Mouse (Mus musculus) kidney, adult 2 months (tissue): ENCODE data around the gene Zfp143.

ENCODE experiments used
- CTCF ChIP-seq: fragments of 200-500 bp; conservative IDR thresholded peaks from 2 replicates; pipeline ENCODE4 v1.5.1; 2011; ENCODE audit warnings: low read depth, mild to moderate bottlenecking, control low read depth, low read length, moderate library complexity, mixed read lengths; ENCODE audit not compliant: insufficient read depth, insufficient read length
- POLR2A ChIP-seq: fragments of 200-500 bp; IDR thresholded peaks from one replicate; pipeline ENCODE4 v1.6.1; 2011; ENCODE audit warnings: low read depth, low read length, control low read depth

DNA sequence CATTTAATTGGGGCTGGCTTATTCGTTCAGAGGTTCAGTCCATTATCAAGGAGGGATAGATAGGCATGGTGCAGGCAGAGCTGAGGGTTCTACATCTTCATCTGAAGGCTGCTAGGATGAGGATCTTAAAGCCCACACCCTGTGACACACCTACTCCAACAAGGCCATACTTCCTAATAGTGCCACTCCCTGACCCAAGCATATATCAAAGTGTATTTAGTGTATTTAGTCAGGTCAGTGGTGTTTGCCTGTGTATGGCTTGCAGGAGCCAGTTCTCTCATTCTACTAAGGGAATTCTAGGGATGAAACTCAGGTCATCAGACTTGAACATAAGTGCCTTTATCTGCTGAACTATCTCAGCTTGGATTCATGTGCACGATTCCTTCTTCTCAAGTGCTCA is 8.1 kb downstream of the Zfp143 start:
- TF ChIP-seq CTCF (no peak), POLR2A (no peak)
